Comparison of ENCODE assay signal across 8 mouse cellular contexts in the genomic region with DNA sequence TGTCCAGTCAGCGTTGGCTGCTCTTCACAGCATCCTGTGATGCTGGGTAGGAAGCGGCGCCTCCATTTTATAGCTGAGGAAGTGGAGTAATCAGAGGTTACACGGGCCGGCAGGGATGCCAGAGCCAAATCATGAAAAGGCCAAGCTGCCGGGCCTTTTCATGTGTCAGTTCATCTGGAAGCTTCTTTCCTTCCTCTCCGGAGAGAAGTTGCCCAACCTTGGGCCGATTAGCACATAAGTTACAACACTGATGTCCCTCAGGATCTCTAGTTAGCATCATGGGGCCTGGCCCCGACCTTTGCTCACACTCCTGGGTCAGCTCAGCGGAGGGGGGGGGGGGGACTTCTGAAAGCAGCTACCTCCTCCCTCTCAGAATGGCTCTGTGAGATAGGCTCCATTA. TPM values are rescaled to one million over a fixed set of nuclear protein-coding genes. Genes with fewer than 3 reads are reported as not detected.
A peak's percentile ranks its signal among the peaks of the same experiment; 100 is the strongest.
DNase-seq lines count a peak whose midpoint lies in the region; ATAC-seq and TF ChIP-seq lines count a peak whose summit lies in the region.

No protein-coding gene starts in this region.

- H3K9me3 ChIP-seq in midbrain, embryonic 11.5 days (ENCODE audit: control insufficient read depth, low read length) = no peaks in the 10 kb centered on the region
- H3K9me3 ChIP-seq in midbrain, embryonic 16.5 days (replicated peaks; ENCODE audit: control insufficient read depth, low read length, poor library complexity, severe bottlenecking) = no peaks in the 10 kb centered on the region
- no peaks in the 10 kb centered on the region for H3K9me3 ChIP-seq in stomach, postnatal 0 days (ENCODE audit: control insufficient read depth, low read length)

- DNase-seq in midbrain, embryonic 11.5 days (ENCODE audit: low spot score, missing footprints) = peak; percentile 86
- DNase-seq in gastrocnemius, adult 8-10 months (ENCODE audit: low spot score in 2 of 2) = peak; percentile 15 to 39
- DNase-seq in kidney, adult 18-20 months = peak; percentile 63
- peak; percentile 81 for DNase-seq in lung, adult 18-20 months
- DNase-seq in stomach, postnatal 0 days (ENCODE audit: low spot score) = no peak
- DNase-seq in right cerebral cortex, postnatal 10 days (ENCODE audit: low spot score in 2 of 2) = no peak
- no peak for DNase-seq in frontal cortex, postnatal 10 days (ENCODE audit: low spot score in 2 of 2)

- no peak for TF ChIP-seq EP300 in stomach, postnatal 0 days (optimal IDR thresholded peaks at IDR 0.05)

- H3K27me3 ChIP-seq in midbrain, embryonic 11.5 days (ENCODE audit: control insufficient read depth, insufficient read depth, low read length) = peaks cover 7% of the 10 kb centered on the region
- no peaks in the 10 kb centered on the region for H3K27me3 ChIP-seq in midbrain, embryonic 16.5 days (ENCODE audit: control insufficient read depth, insufficient read depth, low read depth, low read length)
- H3K27me3 ChIP-seq in stomach, postnatal 0 days (ENCODE audit: control insufficient read depth, insufficient read depth, low read length) = no peaks in the 10 kb centered on the region

- no peak overlapping the region for H3K4me2 ChIP-seq in midbrain, embryonic 11.5 days
- H3K4me2 ChIP-seq in midbrain, embryonic 16.5 days (ENCODE audit: low read length) = no peak overlapping the region
- no peak overlapping the region for H3K4me2 ChIP-seq in stomach, postnatal 0 days (replicated peaks; ENCODE audit: low read depth)

- H3K4me1 ChIP-seq in midbrain, embryonic 11.5 days (ENCODE audit: control insufficient read depth, insufficient read depth, low read length) = peaks cover 24% of the 10 kb centered on the region
- H3K4me1 ChIP-seq in midbrain, embryonic 16.5 days (ENCODE audit: control insufficient read depth, insufficient read depth, low read length) = peaks cover 21% of the 10 kb centered on the region
- no peaks in the 10 kb centered on the region for H3K4me1 ChIP-seq in stomach, postnatal 0 days (replicated peaks; ENCODE audit: control insufficient read depth, insufficient read depth)

- WGBS in midbrain, embryonic 11.5 days = 65% methylated on average over 10 of the region's 10 CpGs
- 57% methylated on average over 10 of the region's 10 CpGs for WGBS in midbrain, embryonic 16.5 days
- WGBS in stomach, postnatal 0 days = 52% methylated on average over 10 of the region's 10 CpGs

- TF ChIP-seq CTCF in stomach, postnatal 0 days (IDR thresholded peaks at IDR 0.05; ENCODE audit: low read depth) = no peak

- no peak overlapping the region for H3K4me3 ChIP-seq in midbrain, embryonic 11.5 days (ENCODE audit: low read depth, low read length)
- H3K4me3 ChIP-seq in midbrain, embryonic 16.5 days (ENCODE audit: low read depth, low read length) = no peak overlapping the region
- H3K4me3 ChIP-seq in stomach, postnatal 0 days (ENCODE audit: low read depth, low read length) = no peak overlapping the region

- H3K36me3 ChIP-seq in midbrain, embryonic 11.5 days (ENCODE audit: control insufficient read depth, insufficient read depth, low read length) = no peaks in the 10 kb centered on the region
- no peaks in the 10 kb centered on the region for H3K36me3 ChIP-seq in midbrain, embryonic 16.5 days (ENCODE audit: control insufficient read depth, insufficient read depth, low read length)
- H3K36me3 ChIP-seq in stomach, postnatal 0 days (ENCODE audit: control insufficient read depth, insufficient read depth, low read length) = no peaks in the 10 kb centered on the region

- no peak overlapping the region for H3K27ac ChIP-seq in midbrain, embryonic 11.5 days (ENCODE audit: low read depth, low read length)
- H3K27ac ChIP-seq in midbrain, embryonic 16.5 days (ENCODE audit: low read length) = no peak overlapping the region
- no peak overlapping the region for H3K27ac ChIP-seq in stomach, postnatal 0 days (replicated peaks)

- no peak overlapping the region for H3K9ac ChIP-seq in midbrain, embryonic 11.5 days (ENCODE audit: low read length)
- no peak overlapping the region for H3K9ac ChIP-seq in midbrain, embryonic 16.5 days (ENCODE audit: low read depth, low read length)
- no peak overlapping the region for H3K9ac ChIP-seq in stomach, postnatal 0 days (ENCODE audit: low read length)

- no peak for ATAC-seq in midbrain, embryonic 11.5 days (ENCODE audit: low FRiP score)
- ATAC-seq in midbrain, embryonic 16.5 days = no peak
- no peak; the same call in 1 of the 2 replicates for ATAC-seq in stomach, postnatal 0 days (ENCODE audit: low FRiP score, low TSS enrichment)

RNA-seq across cellular contexts. Expression of gene Dusp6, which starts 7.4 kb away (rescaled TPM):
- polyA plus RNA-seq in midbrain, embryonic 11.5 days (2014; fragmentation: Nextera tagmentation; extraction: Ambion mirVana) = 36.8 and 41.9 TPM in 2 replicates
- polyA plus RNA-seq in midbrain, embryonic 16.5 days (2015; fragmentation: Nextera tagmentation; extraction: Ambion mirVana) = 28.7 and 32.9 TPM in 2 replicates
- total RNA-seq in gastrocnemius, adult 8-10 months (2022) = 1 to 10 TPM; 7.3 to 9.8 (median 8.5) TPM
- polyA plus RNA-seq in stomach, postnatal 0 days (2015; fragmentation: Nextera tagmentation; extraction: Ambion mirVana) = 17.4 and 18.7 TPM in 2 replicates

Comparison
In these comparisons a context has a peak if more than half of its experiments do, and no peak if none do; other contexts are left out.
1. DNase-seq: peak in midbrain, embryonic 11.5 days (single experiment), gastrocnemius, adult 8-10 months (2 of 2), kidney, adult 18-20 months (single experiment) and lung, adult 18-20 months (2 of 2); none in stomach, postnatal 0 days (single experiment), right cerebral cortex, postnatal 10 days (0 of 2) and frontal cortex, postnatal 10 days (0 of 2).